Mouse (Mus musculus) small intestine, adult 2 months (tissue): Measurements from ENCODE around the gene Zfp36l1.

ENCODE experiments used
- CTCF ChIP-seq: fragments of 200-500 bp; IDR thresholded peaks from 2 replicates; pipeline ENCODE4 v1.5.1; 2012; ENCODE audit warnings: low read depth, mild to moderate bottlenecking, control low read depth, inconsistent platforms, low read length, moderate library complexity, mixed read lengths; ENCODE audit not compliant: insufficient replicate concordance, insufficient read length; ENCODE audit errors: extremely low read depth
- POLR2A ChIP-seq: fragments of 200-500 bp; IDR thresholded peaks from 2 replicates; pipeline ENCODE4 v1.6.1; 2012; ENCODE audit warnings: low read depth, mild to moderate bottlenecking, control low read depth, inconsistent platforms, low read length, moderate library complexity

- TF ChIP-seq CTCF (no peak; the same call in 1 of the 2 replicates), POLR2A (no peak)
Observed at GRCm38 (mm10) chr12:80115142-80115862, 2.5 kb upstream of the Zfp36l1 start.
